Mouse (Mus musculus): ENCODE results near the gene Olfr1151. TPM values are rescaled to one million over a fixed set of nuclear protein-coding genes. Genes with fewer than 3 reads are reported as not detected.

Gene Olfr1151
- polyA plus RNA-seq (2011; ENCODE audit: insufficient read depth, insufficient read length, low replicate concordance, missing spikeins) = not detected in 2 replicates

GRCm38 (mm10) chr2:87855562-87855961 lies at the start of gene Olfr1151:
Gene Olfr1151 (plus strand): TSS chr2:87855862.
- TF ChIP-seq CTCF (IDR thresholded peaks at IDR 0.05; ENCODE audit: control insufficient read depth, insufficient read depth, low read length) (no peak), POLR2A (IDR thresholded peaks at IDR 0.05; ENCODE audit: borderline replicate concordance, control insufficient read depth, low read depth, low read length) (no peak)
- no peak within 1 kb of the TSS for H3K27ac ChIP-seq (ENCODE audit: control insufficient read depth, insufficient read depth, low read depth, low read length, poor library complexity)
- WGBS = 71% methylated on average over 1 of the region's 1 CpGs
- H3K4me1 ChIP-seq (ENCODE audit: control insufficient read depth, insufficient read depth, low read length) = no peaks in the 10 kb centered on the region
- no peak within 1 kb of the TSS for H3K4me3 ChIP-seq (replicated peaks; ENCODE audit: control insufficient read depth, low read depth, low read length)

- H3K4me1 ChIP-seq (ENCODE audit: control insufficient read depth, insufficient read depth, low read length) = no peaks in the 10 kb centered on the region
- H3K4me3 ChIP-seq (replicated peaks; ENCODE audit: control insufficient read depth, low read depth, low read length) = no peak within 1 kb of the TSS
- WGBS = 57% methylated on average over 1 of the region's 1 CpGs
- no peak within 1 kb of the TSS for H3K27ac ChIP-seq (ENCODE audit: control insufficient read depth, insufficient read depth, low read depth, low read length, poor library complexity)
- no peak for TF ChIP-seq CTCF (IDR thresholded peaks at IDR 0.05; ENCODE audit: control insufficient read depth, insufficient read depth, low read length)
- no peak for TF ChIP-seq POLR2A (IDR thresholded peaks at IDR 0.05; ENCODE audit: borderline replicate concordance, control insufficient read depth, low read depth, low read length)
Measured at GRCm38 (mm10) chr2:87809522-87809921, 46.1 kb upstream of the Olfr1151 start, which contains the start of gene Olfr1145. Gene Olfr1145 (plus strand): TSS chr2:87809822.

GRCm38 (mm10) chr2:87830233-87830632 lies 25.4 kb upstream of the Olfr1151 start, which contains the start of gene Olfr1148:
Gene Olfr1148 (plus strand): TSS chr2:87830533.
- TF ChIP-seq POLR2A (IDR thresholded peaks at IDR 0.05; ENCODE audit: borderline replicate concordance, control insufficient read depth, low read depth, low read length) (no peak), CTCF (IDR thresholded peaks at IDR 0.05; ENCODE audit: control insufficient read depth, insufficient read depth, low read length) (no peak)
- H3K4me3 ChIP-seq (replicated peaks; ENCODE audit: control insufficient read depth, low read depth, low read length) = no peak within 1 kb of the TSS
- H3K27ac ChIP-seq (ENCODE audit: control insufficient read depth, insufficient read depth, low read depth, low read length, poor library complexity) = no peak within 1 kb of the TSS
- no peaks in the 10 kb centered on the region for H3K4me1 ChIP-seq (ENCODE audit: control insufficient read depth, insufficient read depth, low read length)
- 70% methylated on average over 1 of the region's 1 CpGs for WGBS

GRCm38 (mm10) chr2:87843693-87844092 lies 12.0 kb upstream of the Olfr1151 start, which contains the start of gene Olfr1150-ps1:
Gene Olfr1150-ps1 (plus strand): TSS chr2:87843993.
- WGBS = 71% methylated on average over 1 of the region's 1 CpGs
- no peak within 1 kb of the TSS for H3K4me3 ChIP-seq (replicated peaks; ENCODE audit: control insufficient read depth, low read depth, low read length)
- H3K27ac ChIP-seq (ENCODE audit: control insufficient read depth, insufficient read depth, low read depth, low read length, poor library complexity) = no peak within 1 kb of the TSS
- no peaks in the 10 kb centered on the region for H3K4me1 ChIP-seq (ENCODE audit: control insufficient read depth, insufficient read depth, low read length)
- no peak for TF ChIP-seq POLR2A (IDR thresholded peaks at IDR 0.05; ENCODE audit: borderline replicate concordance, control insufficient read depth, low read depth, low read length)

GRCm38 (mm10) chr2:87866192-87866591 lies 10.5 kb downstream of the Olfr1151 start, which contains the start of gene Olfr1152:
Gene Olfr1152 (plus strand): TSS chr2:87866492.
- no peak within 1 kb of the TSS for H3K27ac ChIP-seq (ENCODE audit: control insufficient read depth, insufficient read depth, low read depth, low read length, poor library complexity)
- no peaks in the 10 kb centered on the region for H3K4me1 ChIP-seq (ENCODE audit: control insufficient read depth, insufficient read depth, low read length)
- no peak for TF ChIP-seq POLR2A (IDR thresholded peaks at IDR 0.05; ENCODE audit: borderline replicate concordance, control insufficient read depth, low read depth, low read length)
- TF ChIP-seq CTCF (IDR thresholded peaks at IDR 0.05; ENCODE audit: control insufficient read depth, insufficient read depth, low read length) = no peak
- H3K4me3 ChIP-seq (replicated peaks; ENCODE audit: control insufficient read depth, low read depth, low read length) = no peak within 1 kb of the TSS

GRCm38 (mm10) chr2:87894662-87895061 lies 39.0 kb downstream of the Olfr1151 start, which contains the start of gene Olfr1153:
Gene Olfr1153 (plus strand): TSS chr2:87894962.
- TF ChIP-seq CTCF (IDR thresholded peaks at IDR 0.05; ENCODE audit: control insufficient read depth, insufficient read depth, low read length) (no peak), POLR2A (IDR thresholded peaks at IDR 0.05; ENCODE audit: borderline replicate concordance, control insufficient read depth, low read depth, low read length) (no peak)
- Histone ChIP-seq H3K27ac (ENCODE audit: control insufficient read depth, insufficient read depth, low read depth, low read length, poor library complexity) (no peak within 1 kb of the TSS), H3K4me3 (replicated peaks; ENCODE audit: control insufficient read depth, low read depth, low read length) (no peak within 1 kb of the TSS), H3K4me1 (ENCODE audit: control insufficient read depth, insufficient read depth, low read length) (no peaks in the 10 kb centered on the region)
- 59% methylated on average over 1 of the region's 1 CpGs for WGBS

GRCm38 (mm10) chr2:87905066-87905465 lies 49.4 kb downstream of the Olfr1151 start, which contains the start of gene Olfr1154:
Gene Olfr1154 (minus strand): TSS chr2:87905166.
- TF ChIP-seq CTCF (IDR thresholded peaks at IDR 0.05; ENCODE audit: control insufficient read depth, insufficient read depth, low read length) (no peak), POLR2A (IDR thresholded peaks at IDR 0.05; ENCODE audit: borderline replicate concordance, control insufficient read depth, low read depth, low read length) (no peak)
- Histone ChIP-seq H3K4me3 (replicated peaks; ENCODE audit: control insufficient read depth, low read depth, low read length) (no peak within 1 kb of the TSS), H3K4me1 (ENCODE audit: control insufficient read depth, insufficient read depth, low read length) (no peaks in the 10 kb centered on the region), H3K27ac (ENCODE audit: control insufficient read depth, insufficient read depth, low read depth, low read length, poor library complexity) (no peak within 1 kb of the TSS)
- WGBS = 95% methylated on average over 1 of the region's 1 CpGs

Other genes starting within 250 kb of the Olfr1151 start
- not detected in 2 replicates for gene Olfr1130, start 249.7 kb upstream of the Olfr1151 start, polyA plus RNA-seq (2011; ENCODE audit: insufficient read depth, insufficient read length, low replicate concordance, missing spikeins)
- not detected in 2 replicates for gene Olfr1131, start 228.8 kb upstream of the Olfr1151 start, polyA plus RNA-seq (2011; ENCODE audit: insufficient read depth, insufficient read length, low replicate concordance, missing spikeins)
- gene Olfr1132, start 218.3 kb upstream of the Olfr1151 start, polyA plus RNA-seq (2011; ENCODE audit: insufficient read depth, insufficient read length, low replicate concordance, missing spikeins) = not detected in 2 replicates
- gene Olfr1133, start 208.5 kb upstream of the Olfr1151 start, polyA plus RNA-seq (2011; ENCODE audit: insufficient read depth, insufficient read length, low replicate concordance, missing spikeins) = not detected in 2 replicates
- not detected in 2 replicates for gene Olfr1134, start 197.4 kb upstream of the Olfr1151 start, polyA plus RNA-seq (2011; ENCODE audit: insufficient read depth, insufficient read length, low replicate concordance, missing spikeins)
- gene Olfr1135, start 182.2 kb upstream of the Olfr1151 start, polyA plus RNA-seq (2011; ENCODE audit: insufficient read depth, insufficient read length, low replicate concordance, missing spikeins) = not detected in 2 replicates
- not detected in 2 replicates for gene Olfr1136, start 161.9 kb upstream of the Olfr1151 start, polyA plus RNA-seq (2011; ENCODE audit: insufficient read depth, insufficient read length, low replicate concordance, missing spikeins)
- not detected in 2 replicates for gene Olfr1137, start 142.7 kb upstream of the Olfr1151 start, polyA plus RNA-seq (2011; ENCODE audit: insufficient read depth, insufficient read length, low replicate concordance, missing spikeins)
- not detected in 2 replicates for gene Olfr1138, start 115.9 kb upstream of the Olfr1151 start, polyA plus RNA-seq (2011; ENCODE audit: insufficient read depth, insufficient read length, low replicate concordance, missing spikeins)
- not detected in 2 replicates for gene Olfr1140, start 112.1 kb upstream of the Olfr1151 start, polyA plus RNA-seq (2011; ENCODE audit: insufficient read depth, insufficient read length, low replicate concordance, missing spikeins)
- not detected in 2 replicates for gene Olfr1141, start 101.9 kb upstream of the Olfr1151 start, polyA plus RNA-seq (2011; ENCODE audit: insufficient read depth, insufficient read length, low replicate concordance, missing spikeins)
- not detected in 2 replicates for gene Olfr152, start 76.4 kb upstream of the Olfr1151 start, polyA plus RNA-seq (2011; ENCODE audit: insufficient read depth, insufficient read length, low replicate concordance, missing spikeins)
- gene Olfr1143, start 55.3 kb upstream of the Olfr1151 start, polyA plus RNA-seq (2011; ENCODE audit: insufficient read depth, insufficient read length, low replicate concordance, missing spikeins) = not detected in 2 replicates
- gene Olfr1145, start 46.0 kb upstream of the Olfr1151 start, polyA plus RNA-seq (2011; ENCODE audit: insufficient read depth, insufficient read length, low replicate concordance, missing spikeins) = not detected in 2 replicates
- not detected in 2 replicates for gene Olfr1148, start 25.3 kb upstream of the Olfr1151 start, polyA plus RNA-seq (2011; ENCODE audit: insufficient read depth, insufficient read length, low replicate concordance, missing spikeins)
- gene Olfr1150-ps1, start 11.9 kb upstream of the Olfr1151 start, polyA plus RNA-seq (2011; ENCODE audit: insufficient read depth, insufficient read length, low replicate concordance, missing spikeins) = not detected in 2 replicates
- 0.54 and 1.6 TPM in 2 replicates for gene Olfr1152, start 10.6 kb downstream of the Olfr1151 start, polyA plus RNA-seq (2011; ENCODE audit: insufficient read depth, insufficient read length, low replicate concordance, missing spikeins)
- not detected in 2 replicates for gene Olfr1153, start 39.1 kb downstream of the Olfr1151 start, polyA plus RNA-seq (2011; ENCODE audit: insufficient read depth, insufficient read length, low replicate concordance, missing spikeins)
- gene Olfr1154, start 49.3 kb downstream of the Olfr1151 start, polyA plus RNA-seq (2011; ENCODE audit: insufficient read depth, insufficient read length, low replicate concordance, missing spikeins) = not detected in 2 replicates
- not detected in 2 replicates for gene Olfr1155, start 89.3 kb downstream of the Olfr1151 start, polyA plus RNA-seq (2011; ENCODE audit: insufficient read depth, insufficient read length, low replicate concordance, missing spikeins)
- gene Olfr1156, start 97.2 kb downstream of the Olfr1151 start, polyA plus RNA-seq (2011; ENCODE audit: insufficient read depth, insufficient read length, low replicate concordance, missing spikeins) = not detected in 2 replicates
- gene Olfr1157, start 112.4 kb downstream of the Olfr1151 start, polyA plus RNA-seq (2011; ENCODE audit: insufficient read depth, insufficient read length, low replicate concordance, missing spikeins) = not detected in 2 replicates
- not detected in 2 replicates for gene Olfr74, start 118.8 kb downstream of the Olfr1151 start, polyA plus RNA-seq (2011; ENCODE audit: insufficient read depth, insufficient read length, low replicate concordance, missing spikeins)
- gene Olfr1158, start 134.3 kb downstream of the Olfr1151 start, polyA plus RNA-seq (2011; ENCODE audit: insufficient read depth, insufficient read length, low replicate concordance, missing spikeins) = not detected in 2 replicates
- gene Olfr1160, start 152.4 kb downstream of the Olfr1151 start, polyA plus RNA-seq (2011; ENCODE audit: insufficient read depth, insufficient read length, low replicate concordance, missing spikeins) = not detected in 2 replicates
- not detected in 2 replicates for gene Olfr1161, start 166.9 kb downstream of the Olfr1151 start, polyA plus RNA-seq (2011; ENCODE audit: insufficient read depth, insufficient read length, low replicate concordance, missing spikeins)
- gene Olfr73, start 181.8 kb downstream of the Olfr1151 start, polyA plus RNA-seq (2011; ENCODE audit: insufficient read depth, insufficient read length, low replicate concordance, missing spikeins) = not detected in 2 replicates
- gene Olfr1162, start 195.3 kb downstream of the Olfr1151 start, polyA plus RNA-seq (2011; ENCODE audit: insufficient read depth, insufficient read length, low replicate concordance, missing spikeins) = 0.34 and 0.92 TPM in 2 replicates
- gene Olfr1163, start 216.0 kb downstream of the Olfr1151 start, polyA plus RNA-seq (2011; ENCODE audit: insufficient read depth, insufficient read length, low replicate concordance, missing spikeins) = not detected in 2 replicates
- not detected in 2 replicates for gene Olfr1164, start 238.1 kb downstream of the Olfr1151 start, polyA plus RNA-seq (2011; ENCODE audit: insufficient read depth, insufficient read length, low replicate concordance, missing spikeins)

All from bone marrow, adult 2 months (tissue).